ENCODE assay signal across 8 mouse cellular contexts in genomic region chr11:55031991-55032280, GRCm38 (mm10). TPM values are rescaled to one million over a fixed set of nuclear protein-coding genes. Genes with fewer than 3 reads are reported as not detected.
A peak's percentile ranks its signal among the peaks of the same experiment; 100 is the strongest.
DNase-seq lines count a peak whose midpoint lies in the region; ATAC-seq and TF ChIP-seq lines count a peak whose summit lies in the region.

No protein-coding gene starts in this region.

- H3K4me1 ChIP-seq in kidney, embryonic 14.5 days (ENCODE audit: control insufficient read depth, insufficient read depth, low read length), result peaks cover 31% of the 10 kb centered on the region
- H3K4me1 ChIP-seq in embryonic facial prominence, embryonic 13.5 days, result peaks cover 40% of the 10 kb centered on the region
- H3K4me1 ChIP-seq in intestine, embryonic 14.5 days (replicated peaks; ENCODE audit: control insufficient read depth, insufficient read depth, low read length), result peaks cover 53% of the 10 kb centered on the region

- TF ChIP-seq POLR2A in myocyte (IDR thresholded peaks at IDR 0.05; ENCODE audit: insufficient read length, low read depth), result peak; percentile 43

- peaks cover 60% of the 10 kb centered on the region for H3K79me2 ChIP-seq in myocyte (ENCODE audit: control insufficient read depth, insufficient read depth)

- peak overlapping the region; percentile 58 for H3K9ac ChIP-seq in kidney, embryonic 14.5 days (ENCODE audit: low read depth, low read length)
- H3K9ac ChIP-seq in embryonic facial prominence, embryonic 13.5 days, result peak overlapping the region; percentile 86
- H3K9ac ChIP-seq in intestine, embryonic 14.5 days (ENCODE audit: low read length), result peak overlapping the region; percentile 70

- peak overlapping the region; percentile 64; the same call in 1 of the 2 replicates for H3K27ac ChIP-seq in kidney, embryonic 14.5 days (ENCODE audit: low read depth, low read length)
- H3K27ac ChIP-seq in embryonic facial prominence, embryonic 13.5 days, result peak overlapping the region; percentile 87
- H3K27ac ChIP-seq in intestine, embryonic 14.5 days (ENCODE audit: low read depth), result peak overlapping the region; percentile 90

- H3ac ChIP-seq in myocyte (ENCODE audit: control insufficient read depth, insufficient read length), result no peak overlapping the region

- H3K4me2 ChIP-seq in kidney, embryonic 14.5 days (replicated peaks; ENCODE audit: low read depth, low read length), result peak overlapping the region; percentile 89
- peak overlapping the region; percentile 94 for H3K4me2 ChIP-seq in embryonic facial prominence, embryonic 13.5 days
- H3K4me2 ChIP-seq in intestine, embryonic 14.5 days (ENCODE audit: low read length), result peak overlapping the region; percentile 66
- H3K4me2 ChIP-seq in myocyte (ENCODE audit: low read depth), result peak overlapping the region; percentile 96

- no peaks in the 10 kb centered on the region for H3K27me3 ChIP-seq in kidney, embryonic 14.5 days (ENCODE audit: control insufficient read depth, insufficient read depth, low read length)
- no peaks in the 10 kb centered on the region for H3K27me3 ChIP-seq in embryonic facial prominence, embryonic 13.5 days
- no peaks in the 10 kb centered on the region for H3K27me3 ChIP-seq in intestine, embryonic 14.5 days (replicated peaks; ENCODE audit: control insufficient read depth, insufficient read depth, low read length)
- H3K27me3 ChIP-seq in myocyte (ENCODE audit: control insufficient read depth, insufficient read depth, insufficient read length), result no peaks in the 10 kb centered on the region

- peak overlapping the region; percentile 61 for H3K4me3 ChIP-seq in kidney, embryonic 14.5 days (ENCODE audit: low read length)
- H3K4me3 ChIP-seq in embryonic facial prominence, embryonic 13.5 days, result peak overlapping the region; percentile 76
- H3K4me3 ChIP-seq in intestine, embryonic 14.5 days (ENCODE audit: low read depth, low read length), result peak overlapping the region; percentile 89
- peak overlapping the region; percentile 95 for H3K4me3 ChIP-seq in myocyte

- no peaks in the 10 kb centered on the region for H3K36me3 ChIP-seq in kidney, embryonic 14.5 days (ENCODE audit: control insufficient read depth, insufficient read depth, low read length)
- no peaks in the 10 kb centered on the region for H3K36me3 ChIP-seq in embryonic facial prominence, embryonic 13.5 days
- no peaks in the 10 kb centered on the region; the same call in 1 of the 2 replicates for H3K36me3 ChIP-seq in intestine, embryonic 14.5 days (ENCODE audit: control insufficient read depth, insufficient read depth, low read length)
- peaks cover 10% of the 10 kb centered on the region for H3K36me3 ChIP-seq in myocyte (ENCODE audit: control insufficient read depth, insufficient read depth)

- no peaks in the 10 kb centered on the region for H3K9me3 ChIP-seq in kidney, embryonic 14.5 days (ENCODE audit: control insufficient read depth, low read length)
- H3K9me3 ChIP-seq in embryonic facial prominence, embryonic 13.5 days, result no peaks in the 10 kb centered on the region
- no peaks in the 10 kb centered on the region for H3K9me3 ChIP-seq in intestine, embryonic 14.5 days (ENCODE audit: control insufficient read depth, low read length)

- no peak for DNase-seq in kidney, postnatal 14 days
- peak; percentile 61 for DNase-seq in intestine, embryonic 14.5 days (ENCODE audit: low spot score)
- no peak for DNase-seq in thymus, adult 18-20 months
- no peak for DNase-seq in adrenal gland, postnatal 25 days
- no peak for DNase-seq in right cerebral cortex, adult 18-20 months

- 0 out of 2 replicates have a peak, but pooled peaks have one; percentile 2 for ATAC-seq in kidney, embryonic 14.5 days (ENCODE audit: low FRiP score, low TSS enrichment)
- ATAC-seq in embryonic facial prominence, embryonic 13.5 days (ENCODE audit: insufficient number of reproducible peaks, insufficient read depth, low FRiP score, low TSS enrichment, low read depth), result no peak
- no peak for ATAC-seq in intestine, embryonic 14.5 days (replicated peaks; ENCODE audit: low FRiP score, low TSS enrichment, low read depth)

- 5% methylated on average over 3 of the region's 4 CpGs for WGBS in kidney, embryonic 14.5 days
- 0% methylated on average over 1 of the region's 4 CpGs for WGBS in embryonic facial prominence, embryonic 13.5 days
- WGBS in intestine, embryonic 14.5 days, result 7% methylated on average over 2 of the region's 4 CpGs

TF ChIP-seq in myocyte, 11 proteins besides CTCF, POLR2A, EP300 and RAD21:
- TF ChIP-seq POLR2AphosphoS2 (IDR thresholded peaks at IDR 0.05; ENCODE audit: insufficient read length, low read depth), result peak; percentile 35
- peak; percentile 80 to 98 (median 98) for TF ChIP-seq MYOD1 (IDR thresholded peaks at IDR 0.05; ENCODE audit: control insufficient read depth in 1 of 3, insufficient read length in 2 of 3, low read depth in 2 of 3)
- peak in 1 of 3 experiments; percentile 73 for TF ChIP-seq MYOG (IDR thresholded peaks at IDR 0.05; ENCODE audit: control insufficient read depth in 1 of 3, insufficient read depth in 1 of 3, insufficient read length in 2 of 3, low read depth in 2 of 3)
- TF ChIP-seq SRF (IDR thresholded peaks at IDR 0.05; ENCODE audit: control insufficient read depth, insufficient read length, low read depth), result no peak
- TF ChIP-seq TCF3 (IDR thresholded peaks at IDR 0.05; ENCODE audit: insufficient read length, low read depth), result peak; percentile 87
- no peak for TF ChIP-seq CEBPB (IDR thresholded peaks at IDR 0.05; ENCODE audit: insufficient read depth, poor library complexity, severe bottlenecking)
- no peak for TF ChIP-seq REST (IDR thresholded peaks at IDR 0.05; ENCODE audit: insufficient read depth, insufficient read length)
- no peak for TF ChIP-seq MAX (IDR thresholded peaks at IDR 0.05; ENCODE audit: low read depth)
- TF ChIP-seq E2F4 (IDR thresholded peaks at IDR 0.05; ENCODE audit: insufficient read depth), result no peak
- TF ChIP-seq TCF12 (IDR thresholded peaks at IDR 0.05; ENCODE audit: insufficient read depth, poor library complexity, severe bottlenecking), result peak; percentile 63
- no peak for TF ChIP-seq USF1 (IDR thresholded peaks at IDR 0.05; ENCODE audit: low read depth)

RNA-seq across cellular contexts. Expression of gene Anxa6, which starts 1.3 kb away (rescaled TPM):
- polyA plus RNA-seq in kidney, embryonic 14.5 days (2014; fragmentation: Nextera tagmentation; extraction: Ambion mirVana), result 125 and 174 TPM in 2 replicates
- polyA plus RNA-seq in embryonic facial prominence, embryonic 13.5 days (2015; fragmentation: Nextera tagmentation; extraction: Ambion mirVana), result 246 and 262 TPM in 2 replicates
- 327 and 365 TPM in 2 replicates for polyA plus RNA-seq in intestine, embryonic 14.5 days (2014; fragmentation: Nextera tagmentation; extraction: Ambion mirVana)
- 722 TPM for polyA plus RNA-seq in myocyte (2012; fragmentation: generic; extraction: Trizol)
- total RNA-seq in adrenal gland, postnatal 25 days (2021), result 94.6 and 115 TPM in 2 replicates

RNA-seq across cellular contexts. Expression of gene Ccdc69, which starts 46.0 kb away (rescaled TPM):
- 3.5 and 3.6 TPM in 2 replicates for polyA plus RNA-seq in kidney, embryonic 14.5 days (2014; fragmentation: Nextera tagmentation; extraction: Ambion mirVana)
- 0.27 and 0.41 TPM in 2 replicates for polyA plus RNA-seq in embryonic facial prominence, embryonic 13.5 days (2015; fragmentation: Nextera tagmentation; extraction: Ambion mirVana)
- 3.0 and 3.1 TPM in 2 replicates for polyA plus RNA-seq in intestine, embryonic 14.5 days (2014; fragmentation: Nextera tagmentation; extraction: Ambion mirVana)
- polyA plus RNA-seq in myocyte (2012; fragmentation: generic; extraction: Trizol), result 0.11 TPM
- total RNA-seq in adrenal gland, postnatal 25 days (2021), result 8.8 and 11.2 TPM in 2 replicates
